Mouse (Mus musculus) thymus, postnatal 36 days (tissue): Measurements from ENCODE around the gene Ncor2.

Experiments used
- DNase-seq, 2 experiments: peaks; one replicate each; pipeline ENCODE4 v3.0.0; 2022; ENCODE audit warnings: mixed read lengths in 2 of 2

The Ncor2 gene

DNA sequence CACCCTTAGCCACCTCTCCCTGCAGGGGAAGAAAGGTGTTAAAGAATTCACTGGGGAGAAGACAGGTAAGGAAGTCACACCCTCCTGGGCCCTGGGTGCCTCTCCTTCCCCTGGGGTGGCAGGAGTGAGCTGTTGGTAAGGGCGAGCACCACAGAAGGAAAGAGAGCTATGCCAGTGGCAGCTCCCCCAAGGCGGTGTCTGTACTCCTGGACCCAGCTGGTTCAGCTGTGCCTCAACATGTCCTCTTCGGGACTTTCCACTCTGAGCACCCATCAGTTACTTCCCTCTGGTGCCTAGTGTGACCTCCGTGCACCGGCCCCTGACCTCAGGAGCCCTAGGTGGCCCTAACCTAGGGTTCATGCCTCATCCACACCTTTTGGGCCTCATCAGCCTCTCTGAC lies 31.9 kb downstream of the Ncor2 start:
- DNase-seq: no peak

DNA sequence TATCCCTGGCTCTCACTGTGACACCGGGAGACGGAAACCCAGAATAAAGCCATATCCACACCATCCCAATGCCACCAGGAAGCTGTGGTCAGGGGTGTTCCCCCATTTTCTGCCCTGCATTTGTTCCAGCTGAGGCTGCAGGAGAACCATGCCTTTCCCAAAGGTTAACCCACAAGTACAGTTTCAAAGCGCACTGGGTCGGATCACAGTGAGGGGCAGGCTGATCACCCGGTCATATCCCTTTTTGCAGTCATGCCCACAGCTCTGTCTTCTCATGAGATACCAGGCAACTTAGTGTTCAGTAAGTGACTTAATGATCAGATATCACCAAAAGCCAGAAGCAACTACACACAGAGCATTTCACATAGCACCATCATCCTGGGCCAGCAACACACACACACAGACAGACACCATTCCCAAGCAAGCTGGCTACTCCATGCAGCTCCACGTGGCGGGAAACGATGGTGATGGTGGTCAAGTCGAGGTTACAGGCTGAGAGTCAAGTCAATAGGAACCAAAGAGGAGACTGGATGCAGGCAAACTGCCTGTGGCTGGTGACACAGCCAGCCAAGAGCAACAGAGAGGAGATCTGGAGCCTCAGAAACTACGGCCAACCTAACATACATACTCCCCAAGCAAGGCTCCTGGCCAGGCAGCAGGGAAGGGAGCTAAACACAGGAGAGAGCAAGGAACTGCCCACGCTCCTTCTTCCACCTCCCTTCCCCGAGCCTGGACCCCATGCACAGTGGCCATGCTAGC lies 35.7 kb downstream of the Ncor2 start:
- DNase-seq: no peak

DNA sequence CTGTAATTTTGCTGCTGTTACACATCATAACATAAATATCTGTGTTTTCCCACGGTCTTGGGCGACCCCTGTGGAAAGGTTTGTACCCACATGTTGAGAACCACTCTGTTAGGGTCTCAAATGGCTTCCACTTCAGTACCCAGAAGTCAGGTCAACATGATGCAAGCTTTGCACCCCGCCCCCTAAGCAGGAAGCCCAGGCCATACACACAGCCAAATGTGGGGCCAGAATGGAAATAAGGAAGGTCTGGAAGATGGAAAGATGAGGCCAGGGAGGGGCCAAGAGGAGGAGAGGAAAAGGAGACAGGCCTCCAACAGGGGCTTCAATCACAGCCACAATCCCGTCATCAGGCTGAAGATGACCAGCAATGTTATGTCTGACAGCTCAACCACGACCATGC lies 37.1 kb downstream of the Ncor2 start:
- DNase-seq: no peak

DNA sequence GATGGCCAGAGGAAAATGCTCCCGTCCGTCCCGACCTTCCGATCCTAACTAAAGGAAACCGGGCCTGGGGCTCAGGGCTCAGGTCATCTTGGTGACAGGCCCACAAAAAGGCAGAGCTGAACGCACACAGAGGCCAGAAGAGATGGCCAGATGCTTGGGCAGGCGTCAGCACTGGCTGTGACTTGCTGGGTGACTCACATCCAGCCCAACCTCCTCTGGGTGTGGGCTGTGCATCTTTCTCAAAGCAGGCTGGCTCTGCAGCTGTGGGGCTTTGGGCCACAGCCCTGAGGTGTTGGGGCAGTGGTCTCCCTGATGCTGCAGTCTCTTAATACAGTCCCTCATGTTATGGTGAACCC lies 37.5 kb downstream of the Ncor2 start:
- DNase-seq: no peak

DNA sequence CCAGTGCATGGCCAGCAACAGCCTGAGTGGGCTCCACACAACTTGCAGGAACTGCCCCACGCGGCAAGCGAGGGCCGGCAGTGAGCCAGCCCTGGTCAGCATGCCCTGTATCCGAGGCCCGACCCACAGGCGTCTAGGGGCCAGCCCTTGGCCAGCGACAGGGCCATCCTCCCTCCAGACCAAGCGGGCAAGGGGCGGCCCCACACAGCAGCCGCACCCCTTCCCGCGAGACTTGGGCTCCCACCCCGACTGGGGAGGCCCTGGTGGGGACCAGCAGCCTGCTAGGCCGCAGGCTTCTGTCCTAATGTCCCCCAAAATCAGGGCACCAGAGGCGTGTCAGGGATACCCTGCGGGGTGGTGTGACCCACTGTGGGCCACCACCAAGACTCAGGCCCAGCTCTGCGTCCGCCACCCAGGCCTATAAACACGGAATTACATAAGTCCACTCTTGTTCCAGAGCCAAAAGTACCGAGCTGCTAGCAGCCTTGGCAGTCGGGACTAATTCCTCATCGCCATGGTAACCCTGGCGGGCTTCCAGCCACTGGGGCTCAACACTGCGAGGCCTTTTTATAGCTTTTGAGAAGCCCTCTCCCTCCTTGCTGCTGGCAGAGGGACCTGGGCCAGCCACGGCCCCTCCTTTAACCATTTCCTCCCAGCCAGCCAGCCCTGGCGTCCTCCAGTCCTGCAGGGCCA lies 38.0 kb downstream of the Ncor2 start:
- DNase-seq: peak in 1 of 2 experiments; percentile 17

DNA sequence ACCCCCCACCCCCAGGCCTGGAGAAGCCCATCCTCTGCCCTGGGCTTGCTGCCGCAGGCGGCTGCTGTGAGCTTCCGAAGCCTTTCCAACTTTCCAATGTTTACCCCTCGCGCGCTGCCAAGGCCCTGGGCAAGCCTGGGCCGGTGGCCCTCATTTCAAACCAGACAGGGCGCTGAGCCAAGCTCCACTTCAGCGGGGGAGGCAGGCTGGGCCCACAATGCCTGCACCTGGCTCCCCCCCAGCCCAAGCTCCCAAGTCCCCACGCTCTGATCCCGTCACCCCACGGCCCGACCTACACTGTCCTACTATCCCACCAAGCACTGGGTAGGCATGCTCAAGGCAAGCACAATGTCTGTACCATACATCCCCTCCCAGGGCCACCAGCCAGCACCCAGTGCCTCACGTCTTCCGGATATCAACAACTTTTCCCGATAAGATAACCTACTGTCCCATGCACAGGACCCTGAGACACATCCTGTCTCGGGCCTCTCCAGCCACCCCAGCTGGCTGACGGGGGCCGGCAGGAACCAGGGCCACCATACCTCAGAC lies 38.8 kb downstream of the Ncor2 start:
- no peak for DNase-seq

DNA sequence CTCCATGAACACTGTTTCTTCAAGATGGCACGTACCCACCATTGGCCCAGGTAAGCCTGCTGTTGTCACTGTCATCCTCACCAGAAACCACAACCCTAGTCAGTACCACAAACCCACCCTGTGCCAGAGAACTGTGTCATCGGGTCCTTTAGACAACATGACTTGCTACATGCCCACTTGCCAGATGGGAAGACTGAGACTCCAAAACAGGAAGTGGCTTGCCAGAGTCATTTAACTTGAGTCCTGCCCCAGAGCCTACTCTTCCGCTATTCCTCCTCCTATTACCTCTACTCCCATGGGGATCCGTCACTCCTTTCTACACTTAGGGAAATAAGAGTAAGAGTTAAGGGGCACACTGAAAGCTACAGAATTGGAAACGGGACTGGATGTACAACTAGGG lies 39.4 kb downstream of the Ncor2 start:
- no peak for DNase-seq

DNA sequence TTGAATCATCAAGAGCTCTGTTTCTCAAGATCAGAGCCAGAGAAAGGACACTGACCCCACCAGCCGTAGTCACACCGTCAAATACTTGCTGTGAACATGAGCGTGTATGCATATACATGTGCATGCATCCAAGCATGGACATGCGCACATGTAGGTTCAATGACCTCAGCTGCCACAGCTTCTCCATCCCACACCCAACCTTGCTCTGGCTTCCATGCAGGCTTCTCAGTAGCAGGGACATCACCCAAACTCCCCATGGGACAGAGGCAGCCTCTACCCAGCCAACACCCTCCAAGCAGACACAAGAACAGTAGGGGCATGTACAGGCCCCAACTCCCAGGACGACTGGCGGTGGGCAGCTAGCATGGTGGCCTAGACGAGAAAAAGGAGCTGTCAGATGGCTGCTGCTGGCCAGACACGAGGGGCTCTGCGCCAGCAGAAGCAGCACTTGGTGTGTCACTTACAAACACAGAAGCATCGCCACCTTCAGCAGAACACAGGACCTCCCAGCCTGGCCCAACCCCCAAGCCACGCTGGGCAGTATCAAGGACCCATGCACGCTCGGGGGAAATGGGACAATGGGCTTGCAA lies 40.1 kb downstream of the Ncor2 start:
- no peak for DNase-seq

DNA sequence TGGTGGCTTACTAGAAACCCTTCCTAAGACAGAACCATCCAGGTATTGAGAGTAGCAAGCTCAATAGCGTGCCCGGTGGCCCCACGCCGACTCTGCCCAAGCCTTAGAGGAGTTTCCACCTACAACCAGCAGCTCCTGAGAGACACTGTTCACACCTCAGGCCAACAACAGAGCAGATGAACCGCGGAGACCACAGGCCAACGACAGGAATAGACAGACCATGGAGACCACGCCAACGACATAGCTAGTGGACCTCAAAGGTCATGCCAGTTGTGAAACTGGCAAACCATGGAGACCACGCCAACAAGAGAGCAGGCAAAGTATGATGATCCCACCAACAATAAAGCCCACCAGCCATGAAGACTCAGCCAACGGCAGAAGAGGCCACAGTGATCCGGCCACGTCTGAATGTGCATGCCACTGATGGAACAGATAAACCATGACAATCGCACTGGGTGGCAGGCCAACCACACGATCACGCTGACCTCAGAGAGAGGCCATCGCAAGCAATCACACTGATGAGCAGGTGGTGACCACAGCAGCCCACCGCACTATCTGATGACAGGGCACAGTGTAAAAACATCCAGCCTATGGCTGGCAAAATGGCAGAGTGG lies 41.2 kb downstream of the Ncor2 start:
- DNase-seq: no peak

DNA sequence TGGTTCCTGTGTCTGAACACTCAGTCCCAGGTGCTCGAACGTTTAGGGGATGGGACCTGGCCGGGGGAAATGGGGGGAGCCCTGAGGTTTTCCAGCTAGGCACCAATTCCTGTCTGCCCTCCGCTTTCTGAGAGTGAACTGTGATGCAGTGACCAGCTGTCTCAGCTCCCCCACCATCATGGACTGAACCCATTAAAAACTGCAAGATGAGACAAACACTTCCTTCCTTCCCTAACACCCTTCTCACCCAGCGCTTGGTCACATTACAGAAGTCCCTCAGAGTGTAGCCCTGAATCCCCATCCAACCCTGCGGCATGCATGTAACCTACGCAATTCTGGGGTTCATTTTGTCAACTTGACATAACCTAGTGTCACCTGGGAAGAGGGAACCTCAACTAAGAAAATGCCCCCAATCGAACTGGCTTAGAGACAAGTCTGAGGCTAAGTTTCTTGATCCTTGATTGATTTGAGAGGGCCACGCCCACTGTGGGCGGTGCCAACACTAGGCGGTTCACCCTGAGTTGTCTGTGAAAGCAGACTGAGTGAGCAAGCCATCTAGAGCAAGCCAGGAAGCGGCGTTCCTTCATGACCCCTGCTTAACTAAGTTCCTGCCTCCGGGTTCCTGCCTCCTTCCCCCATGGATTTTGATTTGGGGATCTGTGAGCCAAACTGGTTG lies 41.9 kb downstream of the Ncor2 start:
- peak; percentile 39 to 50 for DNase-seq

DNA sequence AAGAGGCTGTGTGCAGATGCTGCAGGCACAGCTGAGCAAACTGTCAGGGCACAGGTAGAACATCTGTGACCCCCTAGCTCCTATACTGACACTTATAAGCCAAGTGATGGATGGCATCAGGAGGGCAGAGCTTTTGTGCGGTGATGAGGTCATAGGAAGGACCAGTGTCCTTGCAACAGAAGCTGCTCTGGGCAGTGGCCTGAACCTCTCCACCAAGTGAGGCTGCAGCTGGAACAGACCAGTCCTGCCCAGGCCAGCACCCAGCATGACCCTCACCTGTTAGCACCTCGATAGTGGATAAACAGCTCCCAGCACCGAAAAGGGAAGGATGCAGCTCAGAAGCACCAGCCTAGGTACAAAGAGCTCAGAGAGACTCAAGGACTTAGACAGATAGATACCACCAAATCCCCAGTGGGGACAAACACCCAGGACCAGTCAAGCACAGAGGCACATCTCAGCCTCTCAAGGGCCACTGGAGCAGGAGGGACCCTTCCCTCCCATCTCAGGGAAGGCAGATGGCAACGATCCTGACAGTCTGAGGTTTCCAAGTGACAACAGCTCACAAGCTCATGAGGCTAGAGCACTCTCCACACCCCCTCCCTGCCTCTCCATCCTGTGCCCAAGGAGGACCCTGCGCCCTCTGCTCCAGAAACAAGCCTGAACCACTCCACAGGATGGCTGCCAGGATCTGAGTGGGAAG lies 42.6 kb downstream of the Ncor2 start:
- DNase-seq: no peak

DNA sequence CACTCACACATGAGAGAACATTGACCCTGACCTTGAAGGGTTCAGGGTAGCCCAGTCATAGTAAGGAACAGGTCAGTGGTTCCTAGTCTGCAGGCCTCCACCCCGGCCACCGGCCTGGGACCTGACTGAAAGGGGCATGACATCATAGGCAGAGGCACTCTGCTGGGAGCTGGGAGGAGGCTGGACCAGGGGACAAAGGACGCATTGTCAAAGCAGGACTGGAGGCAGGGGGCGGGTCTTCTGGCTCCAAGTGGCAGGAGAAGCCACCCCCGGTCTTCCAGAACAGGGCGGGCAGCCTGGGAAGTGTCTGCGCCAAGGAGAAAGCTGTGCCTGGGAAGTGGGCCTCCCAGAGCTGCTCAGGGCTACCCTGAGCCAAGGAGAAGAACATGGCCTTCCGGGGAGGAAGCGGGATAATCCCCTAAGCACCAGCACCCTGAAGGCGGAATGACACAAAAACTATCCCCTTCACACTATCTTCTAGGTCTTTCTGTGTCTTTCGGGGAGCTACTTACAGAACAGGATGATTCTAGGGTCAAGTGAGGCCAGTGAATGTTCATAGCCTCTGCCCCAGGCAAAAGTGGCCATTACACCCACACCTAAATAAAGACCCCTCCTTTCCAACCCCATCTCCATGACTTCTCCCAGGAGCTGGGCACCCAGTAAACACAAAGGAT lies 44.1 kb downstream of the Ncor2 start:
- DNase-seq: no peak

DNA sequence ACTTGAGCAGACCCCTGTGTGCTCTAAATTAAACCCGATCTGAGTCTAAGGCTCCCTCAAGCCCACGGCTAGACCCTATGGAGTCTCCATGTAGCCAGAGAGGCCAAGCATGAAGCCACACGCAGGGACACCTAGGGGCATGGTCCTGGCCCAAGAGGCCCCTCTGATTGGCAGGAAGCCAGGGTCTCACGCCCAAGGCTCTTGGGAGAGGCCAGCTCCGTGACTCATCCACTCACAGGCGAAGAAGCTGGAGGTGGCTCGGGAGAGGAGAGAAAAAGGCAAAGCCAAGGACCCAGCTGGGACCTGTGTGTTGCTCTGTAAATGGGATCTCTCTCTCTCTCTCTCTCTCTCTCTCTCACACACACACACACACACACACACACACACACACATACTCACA lies 44.6 kb downstream of the Ncor2 start:
- no peak for DNase-seq

DNA sequence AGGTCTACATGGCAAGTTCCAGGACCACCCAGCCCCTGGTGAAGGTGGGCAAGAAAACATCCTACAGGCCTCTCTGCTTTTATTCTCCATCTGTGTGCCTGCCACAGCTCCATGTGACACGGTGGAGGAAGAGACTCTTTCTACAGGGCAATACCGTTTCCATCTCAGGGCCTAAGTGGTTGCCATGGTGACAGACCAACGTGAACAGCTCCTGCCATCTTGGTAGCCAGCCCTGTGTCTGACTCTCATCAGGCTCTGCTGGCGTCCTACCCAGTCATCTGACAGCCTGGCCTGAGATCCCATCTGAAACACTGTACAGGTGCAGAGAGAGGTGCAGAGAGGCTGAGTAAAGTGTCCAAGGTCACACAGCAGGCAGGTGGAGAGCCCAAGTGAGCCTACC lies 45.4 kb downstream of the Ncor2 start:
- DNase-seq: no peak

DNA sequence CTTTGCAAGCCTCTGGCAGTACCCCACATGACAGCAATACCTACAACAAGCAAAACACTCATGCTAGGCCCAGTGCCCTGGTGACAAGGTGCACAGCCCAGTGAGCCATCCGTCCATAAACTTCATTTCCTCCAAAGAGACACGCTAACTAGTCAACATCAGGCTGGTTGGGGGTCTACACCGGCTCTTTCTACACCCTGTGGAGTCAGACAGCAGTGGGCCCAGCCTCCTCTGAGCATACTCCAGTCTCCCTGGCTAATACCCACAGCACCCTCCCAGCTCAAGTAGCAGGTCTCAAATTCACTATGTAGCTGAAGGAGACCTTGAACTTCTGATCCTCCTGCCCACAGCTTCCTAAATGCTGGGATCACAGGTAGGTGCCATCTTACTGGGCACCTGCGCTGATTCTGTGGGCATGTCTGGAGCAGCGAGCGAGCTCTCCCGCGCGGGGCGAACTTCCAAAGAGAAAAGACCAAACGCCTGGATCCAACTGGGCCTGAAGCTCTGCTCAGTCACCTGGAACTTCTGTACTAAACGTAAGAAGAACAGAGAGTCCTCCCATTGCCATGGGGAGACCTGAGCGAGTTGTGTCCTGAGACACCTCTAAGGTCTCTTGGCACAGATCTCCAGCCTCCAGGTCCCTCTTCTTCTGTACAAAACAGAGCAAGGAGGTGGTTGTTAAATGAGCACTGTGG lies 46.3 kb downstream of the Ncor2 start:
- no peak for DNase-seq

DNA sequence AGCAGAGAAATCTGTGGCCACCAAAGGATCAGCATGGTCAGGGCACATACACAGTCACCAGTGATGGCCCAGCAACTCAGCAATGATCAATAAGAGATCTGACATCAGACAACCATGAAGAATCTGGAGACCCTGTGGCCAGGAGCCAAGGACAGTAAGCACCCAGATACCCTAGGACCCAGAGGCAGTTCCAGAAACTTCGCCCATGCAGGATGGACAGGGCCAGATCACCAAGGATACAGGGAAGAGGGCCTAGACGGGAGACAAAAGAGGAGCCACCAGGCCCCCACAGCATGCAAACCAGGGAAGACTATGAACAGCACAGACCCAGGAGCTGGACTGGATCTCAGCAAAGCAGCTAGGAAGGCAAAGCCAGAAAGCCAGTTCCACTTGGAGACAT lies 47.0 kb downstream of the Ncor2 start:
- DNase-seq: no peak

DNA sequence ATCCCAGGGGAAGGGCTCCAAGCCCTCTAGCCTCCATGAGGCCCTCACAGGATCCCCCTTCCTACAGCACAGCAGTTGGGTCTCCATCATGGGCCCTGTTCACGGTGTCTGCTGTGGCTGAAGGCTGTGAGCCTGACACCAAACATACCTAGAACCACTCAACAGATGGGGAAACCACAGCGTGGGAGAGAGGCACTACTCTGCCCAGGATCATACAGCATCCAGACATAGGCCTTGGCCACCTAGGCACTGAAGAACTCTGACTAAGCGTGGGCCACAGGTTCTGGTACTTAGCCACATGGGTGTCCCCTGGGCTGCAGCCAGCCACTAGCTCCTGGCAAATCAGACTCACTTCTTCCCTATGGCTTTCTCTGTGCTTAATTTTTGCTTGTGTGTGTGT lies 48.6 kb downstream of the Ncor2 start:
- DNase-seq: no peak

DNA sequence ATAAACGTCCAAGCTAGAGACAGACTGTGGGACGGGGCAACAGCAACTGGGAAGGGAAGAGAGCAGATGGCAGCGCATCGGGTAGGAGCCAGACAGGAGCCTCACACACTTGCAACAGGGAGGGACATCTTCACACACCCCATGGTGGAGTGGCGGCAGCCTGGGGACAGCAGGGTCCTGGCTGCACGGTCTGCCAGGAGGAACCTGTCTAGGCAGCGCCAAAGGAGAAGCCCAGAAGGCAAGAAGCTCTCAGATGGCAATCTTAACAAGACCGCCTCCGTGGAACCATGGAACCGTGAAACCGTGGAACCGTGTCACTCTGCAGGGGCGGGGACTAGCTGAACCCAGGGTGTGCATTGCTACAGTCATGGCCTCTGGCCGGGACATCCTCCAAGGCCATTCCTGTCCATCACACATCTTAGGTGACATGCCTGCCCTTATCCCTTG lies 50.1 kb downstream of the Ncor2 start:
- no peak for DNase-seq

DNA sequence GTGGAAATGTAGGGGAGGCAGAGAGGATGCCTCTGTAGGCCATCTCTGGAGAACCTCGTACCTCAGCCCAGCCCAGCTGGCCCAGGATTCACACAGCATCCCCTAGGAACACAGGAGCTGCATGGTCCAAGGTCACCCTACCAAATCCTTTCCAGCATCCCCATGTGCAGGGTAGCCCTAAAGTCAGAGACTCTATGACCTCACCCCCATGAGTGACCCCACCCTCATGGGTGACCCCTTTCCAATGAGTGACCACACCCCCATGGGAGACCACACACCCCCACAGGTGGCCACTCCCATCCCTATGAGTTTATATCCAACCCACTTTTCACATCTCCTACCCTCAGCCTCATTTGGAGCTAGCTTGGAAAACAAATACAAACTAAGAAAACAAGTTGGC lies 51.1 kb downstream of the Ncor2 start:
- DNase-seq: no peak

DNA sequence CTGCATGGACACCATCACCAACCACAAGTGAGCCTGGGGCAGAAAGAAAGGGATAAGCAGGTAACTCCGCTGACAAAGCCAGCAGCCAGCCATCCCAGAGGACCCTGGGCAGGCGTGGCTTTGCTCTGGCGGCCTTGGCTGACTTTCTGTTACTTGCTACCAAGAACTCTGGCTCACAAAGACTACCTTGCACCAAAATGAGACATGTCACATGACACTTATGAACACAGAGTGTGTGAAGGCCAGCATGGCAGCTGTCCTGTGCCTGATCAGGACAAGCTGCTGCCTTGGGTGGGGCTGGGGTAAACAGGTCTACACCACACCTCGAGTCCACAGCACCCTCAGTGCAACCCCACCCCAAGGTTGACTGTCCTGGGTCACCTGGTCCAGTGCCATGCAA lies 51.6 kb downstream of the Ncor2 start:
- DNase-seq: no peak

DNA sequence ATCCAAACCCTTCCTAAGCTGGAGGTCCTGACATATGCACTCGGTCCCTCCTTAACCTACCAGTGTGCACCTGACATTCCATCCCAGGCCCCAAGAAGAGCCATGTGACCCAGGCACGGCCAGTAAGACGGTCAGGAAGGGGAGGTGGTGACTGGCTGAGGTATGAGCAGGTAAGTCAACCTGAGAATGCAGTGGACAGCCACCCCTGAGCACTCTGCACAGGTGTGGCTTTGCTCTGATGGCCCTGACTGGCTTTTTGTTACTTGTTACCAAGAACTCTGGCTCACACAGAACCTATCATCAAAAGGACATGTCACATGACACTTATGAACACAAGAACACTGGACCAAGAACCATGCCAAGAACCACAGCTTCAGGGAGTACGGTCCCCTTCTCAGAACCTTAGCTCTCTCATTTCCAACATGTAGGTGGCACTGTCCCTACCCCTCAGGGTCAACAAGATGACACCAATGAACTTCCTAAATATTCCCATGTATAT lies 53.0 kb downstream of the Ncor2 start:
- no peak for DNase-seq
